Comparison of ENCODE assay signal across 23 mouse cellular contexts in the genomic region with DNA sequence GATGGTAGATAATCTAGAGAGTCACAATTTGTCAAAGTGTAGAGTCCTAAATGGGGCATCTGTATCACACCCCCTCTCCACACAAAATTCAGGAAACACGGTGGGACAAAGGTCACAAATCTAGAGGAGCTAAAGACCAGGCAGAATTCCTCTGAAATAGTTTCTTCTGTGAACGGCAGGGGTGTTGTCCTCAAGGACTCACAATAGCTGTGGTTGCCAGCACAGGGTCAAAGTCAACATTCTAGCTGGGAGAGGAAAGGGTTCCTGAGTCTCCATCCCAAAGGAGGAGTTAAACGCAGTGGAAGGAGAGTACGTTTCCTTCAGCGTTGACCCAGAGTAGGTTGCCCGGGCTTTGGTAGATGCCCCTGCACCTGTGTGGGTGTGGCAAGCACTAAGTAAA.
DNase-seq lines count a peak whose midpoint lies in the region; ATAC-seq lines count a peak whose summit lies in the region.
"Had no signal": no experiment of that assay in that cellular context is flagged by ENCODE, and none has a peak within 500 bp of the region (broad histone marks: within the 10 kb centered on the region; RNA-seq: fewer than 3 reads in every experiment).

No protein-coding gene starts in this region.

- no peaks in the 10 kb centered on the region for H3K9me3 ChIP-seq in kidney, embryonic 14.5 days (ENCODE audit: control insufficient read depth, low read length)
- H3K9me3 ChIP-seq: embryonic facial prominence, embryonic 13.5 days; forebrain, embryonic 10.5 days; forebrain, embryonic 12.5 days had no signal

- no peak for ATAC-seq in kidney, embryonic 14.5 days (ENCODE audit: low FRiP score, low TSS enrichment)
- ATAC-seq: forebrain, embryonic 14.5 days had no signal

- 82% methylated on average over 6 of the region's 6 CpGs for WGBS in kidney, embryonic 14.5 days

- H3K4me2 ChIP-seq in kidney, embryonic 14.5 days (replicated peaks; ENCODE audit: low read depth, low read length), result no peak overlapping the region
- H3K4me2 ChIP-seq: embryonic facial prominence, embryonic 13.5 days; embryonic facial prominence, embryonic 15.5 days; forebrain, embryonic 12.5 days had no signal

- H3K4me1 ChIP-seq in kidney, embryonic 14.5 days (ENCODE audit: control insufficient read depth, insufficient read depth, low read length), result peaks cover 8% of the 10 kb centered on the region; the same call in 1 of the 2 replicates
- H3K4me1 ChIP-seq: forebrain, embryonic 12.5 days had no signal

- no peaks in the 10 kb centered on the region for H3K36me3 ChIP-seq in kidney, embryonic 14.5 days (ENCODE audit: control insufficient read depth, insufficient read depth, low read length)
- H3K36me3 ChIP-seq: embryonic facial prominence, embryonic 13.5 days; embryonic facial prominence, embryonic 15.5 days; forebrain, embryonic 10.5 days; forebrain, embryonic 12.5 days had no signal

- peak; percentile 12 for DNase-seq in kidney, adult 18-20 months
- no peak for DNase-seq in kidney, postnatal 10 days
- DNase-seq in kidney, adult 8-10 months, result peak; percentile 22 to 23
- DNase-seq in kidney, postnatal 25 days, result peak; percentile 30 to 45
- DNase-seq in kidney, postnatal 4 days, result no peak
- DNase-seq in layer of hippocampus, adult 18-20 months (ENCODE audit: low spot score in 2 of 2), result no peak
- DNase-seq: adrenal gland, adult 2 months; adrenal gland, postnatal 10 days; adrenal gland, postnatal 25 days; cerebellum, adult 11 months; cerebellum, adult 18-20 months; cerebellum, adult 8-10 months; cerebellum, adult 9-11 months; cerebellum, postnatal 14 days; cerebellum, postnatal 36 days; embryo, embryonic 11 days had no signal

- no peak overlapping the region for H3K27ac ChIP-seq in kidney, embryonic 14.5 days (ENCODE audit: low read depth, low read length)
- H3K27ac ChIP-seq: embryonic facial prominence, embryonic 13.5 days; embryonic facial prominence, embryonic 15.5 days; forebrain, embryonic 10.5 days; forebrain, embryonic 12.5 days had no signal

- no peaks in the 10 kb centered on the region for H3K27me3 ChIP-seq in kidney, embryonic 14.5 days (ENCODE audit: control insufficient read depth, insufficient read depth, low read length)
- H3K27me3 ChIP-seq: embryonic facial prominence, embryonic 13.5 days; embryonic facial prominence, embryonic 15.5 days; forebrain, embryonic 12.5 days had no signal

- H3K4me3 ChIP-seq in kidney, embryonic 14.5 days (ENCODE audit: low read length), result no peak overlapping the region
- H3K4me3 ChIP-seq: embryonic facial prominence, embryonic 13.5 days; embryonic facial prominence, embryonic 15.5 days; erythroblast, embryonic 14.5 days; forebrain, embryonic 10.5 days; forebrain, embryonic 12.5 days had no signal

- no peak overlapping the region for H3K9ac ChIP-seq in kidney, embryonic 14.5 days (ENCODE audit: low read depth, low read length)
- H3K9ac ChIP-seq: embryonic facial prominence, embryonic 13.5 days; embryonic facial prominence, embryonic 15.5 days; forebrain, embryonic 12.5 days had no signal

Comparison
In these comparisons a context has a peak if more than half of its experiments do, and no peak if none do; other contexts are left out.
1. DNase-seq: peak in kidney, adult 18-20 months (single experiment), kidney, adult 8-10 months (2 of 2) and kidney, postnatal 25 days (2 of 2); none in kidney, postnatal 10 days (single experiment), kidney, postnatal 4 days (0 of 2) and layer of hippocampus, adult 18-20 months (0 of 2).